Mouse (Mus musculus): ENCODE data around the gene Mxra8.

- TF ChIP-seq CTCF (IDR thresholded peaks at IDR 0.05; ENCODE audit: low read depth) (no peak), EP300 (IDR thresholded peaks at IDR 0.05; ENCODE audit: low read depth) (no peak)
Measured at GRCm38 (mm10) chr4:155831831-155832230, 7.6 kb upstream of the Mxra8 start.
